Mouse (Mus musculus) olfactory bulb, adult 2 months (tissue): Measurements from ENCODE around the gene Unc5c.

Experiments
- CTCF ChIP-seq: fragments of 200-500 bp; IDR thresholded peaks from 2 replicates; pipeline ENCODE4 v1.5.1; 2012; ENCODE audit warnings: low read depth, mild to moderate bottlenecking, low read length, moderate library complexity; ENCODE audit not compliant: insufficient read depth
- POLR2A ChIP-seq: fragments of 200-500 bp; IDR thresholded peaks from 2 replicates; pipeline ENCODE4 v1.6.1; 2012; ENCODE audit warnings: mild to moderate bottlenecking, low read depth, low read length, moderate library complexity; ENCODE audit not compliant: insufficient read depth

- TF ChIP-seq CTCF (no peak), POLR2A (no peak)
Observed at GRCm38 (mm10) chr3:141791026-141791780, 326.2 kb downstream of the Unc5c start.
